Mouse (Mus musculus) C2C12 (cell line): ENCODE results near the gene Snta1.

Experiments
- CEBPB ChIP-seq: IDR thresholded peaks from one replicate; pipeline ENCODE4 v1.6.1; 2011; ENCODE audit warnings: low read depth, mild to moderate bottlenecking, control low read depth, moderate library complexity
- CTCF ChIP-seq: IDR thresholded peaks from one replicate; pipeline ENCODE4 v1.5.1; 2011; ENCODE audit not compliant: control insufficient read depth, insufficient read depth, insufficient read length
- FOSL1 ChIP-seq: IDR thresholded peaks from one replicate; pipeline ENCODE4 v1.8.0; 2011; ENCODE audit warnings: mild to moderate bottlenecking, low read length; ENCODE audit not compliant: poor library complexity, insufficient read depth, severe bottlenecking
- MAX ChIP-seq: IDR thresholded peaks from one replicate; pipeline ENCODE4 v1.6.1; 2011; ENCODE audit warnings: mild to moderate bottlenecking, control low read depth
- MYOD1 ChIP-seq: IDR thresholded peaks from one replicate; pipeline ENCODE4 v1.6.1; 2011; ENCODE audit warnings: low read depth; ENCODE audit not compliant: control insufficient read depth, insufficient read length
- MYOG ChIP-seq: IDR thresholded peaks from one replicate; pipeline ENCODE4 v1.6.1; 2011; ENCODE audit not compliant: control insufficient read depth, insufficient read length; ENCODE audit errors: extremely low read depth
- USF1 ChIP-seq: IDR thresholded peaks from one replicate; pipeline ENCODE4 v1.6.1; 2011; ENCODE audit warnings: low read depth, mild to moderate bottlenecking, control low read depth, moderate library complexity

DNA sequence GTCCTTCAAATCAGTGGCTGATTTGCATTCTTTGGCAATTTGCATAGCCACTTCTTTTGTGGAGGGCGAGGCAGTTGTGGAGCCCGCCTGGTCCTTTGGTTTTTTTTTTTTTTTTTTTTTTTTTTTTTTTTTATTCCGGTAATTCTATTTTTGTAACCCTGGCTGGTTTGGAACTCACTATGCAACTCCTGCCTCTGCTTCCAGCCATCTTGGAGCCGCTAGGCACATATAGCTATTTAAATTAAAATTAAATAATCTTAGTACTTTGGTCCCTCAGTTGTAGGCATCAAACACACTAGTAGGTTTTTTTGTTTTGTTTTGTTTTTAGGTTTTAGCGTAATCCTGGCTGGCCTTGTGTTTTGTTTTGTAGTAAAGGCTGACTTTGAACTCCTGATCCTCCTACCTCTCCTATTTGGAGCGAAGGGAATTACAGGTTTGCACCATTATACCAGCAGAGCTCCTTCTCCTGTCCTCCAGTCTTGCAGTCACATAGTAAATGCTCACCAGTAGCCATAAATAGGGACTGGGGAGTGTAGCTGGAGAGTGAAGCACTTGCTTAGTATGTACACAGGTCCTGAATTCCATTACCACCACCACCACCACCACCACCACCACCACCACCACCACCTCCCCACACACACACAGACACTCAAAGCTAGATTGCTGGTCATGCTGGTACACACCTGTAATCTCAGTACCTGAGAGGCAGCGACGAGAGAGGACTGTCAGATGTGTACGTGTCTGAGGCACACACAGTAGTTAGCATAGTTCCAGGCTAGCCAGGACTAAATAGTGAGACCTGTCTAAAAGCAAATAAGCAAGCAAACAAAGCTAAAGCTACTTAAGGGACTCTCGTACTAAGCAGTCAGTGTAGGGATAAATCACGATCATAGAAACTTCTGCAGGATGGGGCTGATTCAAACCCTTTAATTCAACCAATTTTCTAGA lies 19.3 kb upstream of the Snta1 start:
- TF ChIP-seq CTCF (no peak), USF1 (no peak), MAX (no peak), MYOG (no peak), CEBPB (no peak), MYOD1 (no peak), FOSL1 (no peak)
